Mouse (Mus musculus): ENCODE data around the gene Wdr53.
"Not testable (repeated sequence)": the region's sequence is repeated elsewhere in the genome, so short reads cannot be mapped to it uniquely, and the experiment has no call there.

The Wdr53 gene

DNA sequence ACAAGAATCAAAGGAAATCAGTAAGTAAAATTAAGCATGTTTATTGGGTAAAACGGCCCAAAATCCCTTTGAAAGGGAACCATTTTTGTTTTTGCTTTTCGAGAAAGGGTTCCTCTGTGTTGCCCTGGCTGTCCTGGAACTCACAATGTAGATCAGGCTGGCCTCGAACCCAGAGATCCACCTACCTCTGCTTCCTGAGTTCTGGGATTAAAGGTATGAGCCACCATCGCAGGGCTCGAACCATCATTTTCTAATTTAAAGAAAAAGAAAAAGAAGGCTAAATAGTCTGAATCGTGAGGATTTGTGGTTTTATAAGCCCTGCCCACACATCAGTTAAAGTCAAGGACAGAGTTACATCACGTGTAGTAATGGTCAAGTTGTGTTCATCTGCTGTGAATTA, 31.4 kb downstream of the Wdr53 start:
- DNase-seq (ENCODE audit: low spot score): no peak

DNA sequence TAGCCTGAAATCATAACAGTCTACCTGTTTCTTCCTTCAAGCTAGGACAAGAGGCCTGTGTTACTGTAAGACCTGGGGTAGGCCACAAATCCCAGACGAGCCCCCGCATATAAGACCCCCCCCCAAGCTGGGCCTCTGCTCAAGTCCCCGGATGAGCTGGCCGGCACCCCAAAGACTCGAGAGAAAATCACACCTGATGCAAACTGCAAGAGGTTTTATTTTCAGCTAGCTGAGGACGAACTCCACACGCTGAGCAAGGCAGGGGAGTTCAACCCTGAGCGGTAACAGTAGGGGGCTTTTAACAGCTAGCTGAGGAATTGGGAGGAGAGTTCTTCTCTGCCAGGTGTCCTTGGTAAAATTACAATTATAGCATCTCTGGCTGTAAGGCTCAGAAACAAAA, 33.2 kb downstream of the Wdr53 start:
- no peak for DNase-seq (ENCODE audit: low spot score)

DNA sequence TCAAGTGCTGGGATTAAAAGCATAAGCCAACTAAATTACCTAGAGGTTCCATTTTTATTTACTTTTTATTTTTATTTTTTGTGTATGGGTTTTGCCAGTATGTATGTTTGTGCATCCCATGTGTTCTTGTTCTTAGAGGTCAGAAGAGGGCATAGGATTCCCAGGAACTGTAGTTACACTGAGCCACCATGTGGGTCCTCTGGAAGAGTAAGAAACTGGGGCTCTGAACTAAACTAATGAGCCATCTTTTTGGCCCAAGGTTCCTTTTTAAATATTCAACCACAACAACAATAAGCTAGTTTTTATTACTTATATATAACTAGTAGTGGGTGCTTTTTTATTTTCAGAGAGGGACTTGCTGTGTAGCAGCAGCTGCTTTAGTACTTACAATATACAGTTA, 35.6 kb downstream of the Wdr53 start:
- DNase-seq (ENCODE audit: low spot score): no peak

DNA sequence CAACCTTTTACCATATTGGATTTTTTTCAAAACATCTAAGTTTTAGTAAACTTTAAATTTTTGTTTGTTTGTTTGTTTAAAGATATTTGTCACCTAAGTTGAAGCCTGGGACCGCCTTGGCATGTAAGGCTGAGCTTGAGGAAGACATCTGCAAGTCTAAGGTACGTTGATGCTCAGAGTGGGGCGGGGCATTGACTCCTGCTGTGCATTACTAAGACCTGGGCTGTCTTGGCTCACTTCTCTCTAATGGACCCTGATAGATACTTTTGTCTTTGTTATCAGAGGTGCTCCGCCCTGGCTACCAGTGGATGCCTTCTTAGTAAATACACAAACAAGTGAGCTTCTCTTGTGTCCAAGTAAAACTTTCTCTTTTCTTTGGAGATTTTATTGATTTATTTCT, 44.8 kb downstream of the Wdr53 start:
- DNase-seq (ENCODE audit: low spot score): no peak

DNA sequence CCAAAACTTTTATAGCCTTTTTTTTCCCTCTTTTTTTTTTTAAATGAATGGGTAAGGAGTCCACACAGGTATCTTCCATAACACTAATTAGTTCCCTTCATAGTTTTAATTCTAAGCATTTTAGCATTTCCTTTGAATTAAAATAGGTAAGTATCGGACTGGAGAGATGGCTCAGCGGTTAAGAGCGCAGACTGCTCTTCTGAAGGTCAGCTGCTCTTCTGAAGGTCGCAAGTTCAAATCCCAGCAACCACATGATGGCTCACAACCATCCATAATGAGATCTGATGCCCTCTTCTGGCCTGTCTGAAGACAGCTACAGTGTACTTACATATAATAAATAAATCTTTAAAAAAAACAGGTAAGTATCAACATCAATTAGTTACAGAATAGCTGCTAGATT, 52.6 kb downstream of the Wdr53 start:
- DNase-seq (ENCODE audit: low spot score): not testable (repeated sequence)

DNA sequence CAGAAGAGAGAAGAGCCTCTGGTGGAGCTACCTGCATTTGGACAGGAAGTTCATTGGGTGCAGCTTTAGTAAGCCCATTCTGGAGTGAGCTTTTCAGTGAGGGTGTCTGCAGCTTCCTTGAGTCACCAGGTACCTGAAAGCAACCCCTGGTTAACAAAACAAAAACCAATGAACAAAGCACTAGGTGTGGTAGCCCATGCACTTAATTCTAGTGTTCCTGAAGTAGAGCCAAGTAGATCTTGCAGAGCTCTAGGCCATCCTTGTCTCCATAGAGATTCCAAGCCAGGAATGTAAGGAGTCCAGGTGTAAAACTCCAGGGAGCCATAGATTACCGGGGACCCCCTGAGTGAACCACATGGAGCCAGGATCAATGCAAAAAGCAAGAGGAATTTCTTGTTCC, 56.0 kb downstream of the Wdr53 start:
- DNase-seq (ENCODE audit: low spot score): no peak

DNA sequence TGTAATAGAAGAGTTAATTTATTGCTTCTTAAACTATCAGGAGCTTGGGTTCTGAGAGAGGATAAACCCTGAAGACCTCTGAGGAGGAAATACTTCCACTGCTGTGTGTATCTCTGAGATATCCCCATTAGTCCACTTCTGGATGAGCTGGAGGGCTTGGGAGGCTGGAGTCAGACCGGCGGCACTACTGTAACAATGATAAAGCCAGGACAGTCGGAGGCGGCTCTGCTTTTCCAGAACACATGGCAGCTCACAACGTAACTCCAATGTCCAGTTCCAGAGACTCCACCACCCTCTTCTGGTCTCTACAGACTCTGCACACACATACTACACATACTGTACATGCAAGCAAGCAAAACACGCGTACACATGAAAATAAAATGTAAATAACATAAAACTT, 56.9 kb downstream of the Wdr53 start:
- no peak for DNase-seq (ENCODE audit: low spot score)

All from testis, postnatal 14 days (tissue).